Mouse (Mus musculus) neural tube, embryonic 14.5 days (tissue): ENCODE results near the gene Nle1. TPM values are rescaled to one million over a fixed set of nuclear protein-coding genes. Genes with fewer than 3 reads are reported as not detected.

ENCODE experiments used
- ATAC-seq: fragments of 200-750 bp; cut with Nextera tagmentation; 2 replicates; pipeline ENCODE4 v1.8.0; 2017; ENCODE audit warnings: low read depth, mild to moderate bottlenecking, moderate TSS enrichment, moderate library complexity
- H3K27ac ChIP-seq: fragments of 300-500 bp; sonication (generic); 2 replicates; pipeline ENCODE4 v1.5.1; 2014; ENCODE audit warnings: low read depth, mild to moderate bottlenecking, control low read depth, low read length, moderate library complexity, mixed read lengths
- H3K27me3 ChIP-seq: fragments of 300-500 bp; sonication (generic); 2 replicates; pipeline ENCODE4 v1.6.1; 2014; ENCODE audit warnings: low read length; ENCODE audit not compliant: control insufficient read depth, insufficient read depth
- H3K36me3 ChIP-seq: fragments of 300-500 bp; sonication (generic); 2 replicates; pipeline ENCODE4 v1.6.1; 2014; ENCODE audit warnings: low read length, mixed read lengths; ENCODE audit not compliant: control insufficient read depth, insufficient read depth
- H3K4me1 ChIP-seq: fragments of 300-500 bp; sonication (generic); 2 replicates; pipeline ENCODE4 v1.6.1; 2014; ENCODE audit warnings: low read length; ENCODE audit not compliant: control insufficient read depth, insufficient read depth
- H3K4me2 ChIP-seq: fragments of 300-500 bp; sonication (generic); 2 replicates; pipeline ENCODE4 v1.6.1; 2014; ENCODE audit warnings: mild to moderate bottlenecking, low read depth, low read length, control low read depth
- H3K4me3 ChIP-seq: fragments of 300-500 bp; sonication (generic); 2 replicates; pipeline ENCODE4 v1.5.1; 2014; ENCODE audit warnings: low read depth, low read length, control low read depth, mixed read lengths
- H3K9ac ChIP-seq: fragments of 300-500 bp; sonication (generic); replicated peaks from 2 replicates; pipeline ENCODE4 v1.6.1; 2014; ENCODE audit warnings: low read depth, mild to moderate bottlenecking, control low read depth, low read length, mixed read lengths
- H3K9me3 ChIP-seq: fragments of 300-500 bp; sonication (generic); 2 replicates; pipeline ENCODE4 v1.6.1; 2016; ENCODE audit warnings: low read length; ENCODE audit not compliant: control insufficient read depth
- WGBS: fragments of 180-500 bp; shearing (Covaris S2); extraction: QIAGEN DNeasy Blood & Tissue Kit; methylation state at CpG from one replicate; pipeline ENCODE4 v1.1.7; 2014; 5-methylcytosine and 5-hydroxymethylcytosine counted together
- polyA plus RNA-seq: library from polyadenylated mRNA; unstranded; fragments of >200 nt; fragmentation: Nextera tagmentation; extraction: Ambion mirVana; gene quantifications from 2 replicates; pipeline ENCODE4 v1.2.1, GENCODE M21; 2014

The Nle1 gene
- polyA plus RNA-seq, 1 experiment from 2014 or later, result 24.7 TPM

DNA sequence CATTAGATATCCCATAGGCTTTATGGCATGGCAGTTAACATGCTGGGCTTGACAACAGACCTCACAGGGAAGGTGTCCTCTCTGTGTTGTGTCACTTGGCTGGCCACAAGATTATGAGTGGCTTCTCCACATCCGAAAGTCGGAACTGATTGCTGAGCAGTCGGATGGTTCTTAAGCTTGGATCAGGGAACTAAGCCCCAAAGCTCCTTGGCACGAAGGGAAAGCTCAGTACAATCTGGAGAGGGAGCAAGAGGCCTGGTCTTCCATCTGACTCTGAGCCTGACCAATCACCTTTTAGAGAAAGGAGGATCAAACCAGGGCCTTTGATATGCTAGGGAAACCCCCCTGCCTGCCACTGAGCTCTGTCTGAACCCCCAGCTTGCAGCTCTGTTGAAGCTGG lies 13.5 kb upstream of the Nle1 start:
- Histone ChIP-seq H3K4me1 (no peaks in the 10 kb centered on the region), H3K4me2 (no peak overlapping the region), H3K4me3 (no peak overlapping the region), H3K36me3 (no peaks in the 10 kb centered on the region), H3K27me3 (no peaks in the 10 kb centered on the region), H3K9me3 (no peaks in the 10 kb centered on the region), H3K27ac (no peak overlapping the region), H3K9ac (no peak overlapping the region)
- 75% methylated on average over 4 of the region's 4 CpGs for WGBS
- ATAC-seq, result no peak

DNA sequence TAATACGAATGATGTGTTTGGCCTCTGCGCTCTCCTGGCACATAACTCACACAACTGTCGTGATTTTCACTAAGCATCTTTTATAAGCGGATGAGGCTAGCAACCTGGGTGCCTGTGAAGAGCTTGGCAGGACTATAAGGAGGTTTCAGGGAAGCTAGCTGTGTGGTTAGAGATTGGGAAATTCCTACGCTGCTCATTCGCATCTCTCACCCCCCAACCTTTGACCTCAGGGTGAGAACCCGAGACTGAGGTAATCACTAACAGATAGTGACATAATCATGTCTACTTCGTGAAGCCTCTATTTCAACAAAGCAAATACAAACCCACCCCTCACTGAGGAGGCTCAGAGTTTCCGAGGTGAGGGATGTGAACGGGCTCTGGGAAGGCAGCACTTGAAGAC lies 12.6 kb upstream of the Nle1 start:
- H3K27ac ChIP-seq, result no peak overlapping the region
- no peak for ATAC-seq

DNA sequence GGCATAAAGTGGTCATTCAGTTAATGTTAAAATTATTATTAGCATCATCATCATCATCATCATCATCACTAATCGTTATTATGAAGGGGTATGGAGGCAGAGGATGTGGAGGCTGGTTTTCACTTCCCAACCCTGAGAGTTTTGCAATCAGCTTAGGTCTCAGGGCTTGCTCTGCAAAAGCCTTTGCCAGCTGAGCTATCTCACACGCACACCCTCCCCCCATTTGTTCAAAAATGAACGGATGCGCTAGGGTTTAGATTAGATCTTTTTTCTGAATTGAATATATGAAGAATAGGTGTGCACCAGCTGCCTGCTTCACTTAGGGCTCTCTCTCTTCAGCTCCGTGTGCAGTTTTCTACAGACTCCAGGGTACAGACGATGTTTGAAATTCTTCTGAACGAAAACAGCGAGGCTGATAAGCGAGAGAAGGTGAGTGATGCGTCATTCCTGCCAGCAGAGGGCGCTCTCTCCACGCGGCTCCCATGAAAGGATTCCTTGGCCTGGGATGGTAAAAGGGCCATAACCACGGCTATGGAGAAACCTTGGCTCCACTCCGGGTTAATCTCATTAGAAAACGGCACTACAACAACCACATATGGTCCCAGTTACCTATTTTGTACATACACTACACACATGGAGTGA lies 6.6 kb upstream of the Nle1 start:
- Histone ChIP-seq H3K36me3 (no peaks in the 10 kb centered on the region), H3K4me3 (no peak overlapping the region), H3K9me3 (no peaks in the 10 kb centered on the region), H3K4me2 (peak overlapping the region; percentile 35), H3K27me3 (no peaks in the 10 kb centered on the region), H3K27ac (no peak overlapping the region), H3K4me1 (no peaks in the 10 kb centered on the region), H3K9ac (no peak overlapping the region)
- 9% methylated on average over 16 of the region's 16 CpGs for WGBS
- ATAC-seq, result peak; percentile 63; the same call in 1 of the 2 replicates

More for the DNA sequence above, 12.6 kb upstream of the Nle1 start:
- Histone ChIP-seq H3K9ac (no peak overlapping the region), H3K36me3 (no peaks in the 10 kb centered on the region), H3K4me1 (no peaks in the 10 kb centered on the region), H3K4me2 (no peak overlapping the region), H3K9me3 (no peaks in the 10 kb centered on the region), H3K4me3 (no peak overlapping the region), H3K27me3 (no peaks in the 10 kb centered on the region)
- WGBS, result 71% methylated on average over 10 of the region's 10 CpGs

DNA sequence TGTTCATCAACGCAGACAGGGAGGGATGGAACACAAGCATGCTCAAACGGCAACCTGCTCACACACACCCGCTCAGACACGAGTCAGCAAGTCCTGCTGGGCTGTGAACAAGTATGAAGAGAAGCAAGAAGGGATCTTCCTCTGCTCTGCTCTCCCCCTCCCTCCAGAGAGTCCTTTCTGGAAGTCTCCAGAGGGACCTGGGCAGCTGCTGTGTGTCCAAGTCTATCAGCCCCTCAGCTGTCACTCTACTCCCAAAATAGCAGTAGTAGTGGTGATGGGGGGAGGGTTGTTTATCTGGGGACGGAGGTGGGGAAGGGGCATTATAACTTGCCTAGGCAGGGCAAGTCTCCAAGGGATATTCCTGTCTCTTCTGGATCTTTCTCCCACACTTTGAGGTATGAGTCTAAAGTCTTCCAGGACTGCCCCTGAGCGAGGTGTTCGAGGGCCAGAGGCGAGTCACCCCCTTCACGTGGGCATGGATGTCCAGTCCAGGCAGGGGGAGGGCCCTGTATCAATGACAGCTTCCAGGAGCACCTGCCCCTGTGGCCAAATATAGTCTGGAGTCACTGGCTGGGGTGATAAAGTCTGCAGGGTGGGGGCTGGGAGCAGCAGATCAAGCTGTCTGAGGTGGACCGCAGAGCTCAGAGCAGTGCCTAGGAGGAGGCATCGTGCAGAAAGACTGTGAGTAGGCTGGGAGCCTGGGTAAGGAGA lies 2.6 kb upstream of the Nle1 start:
- H3K27ac ChIP-seq, result no peak overlapping the region
- no peak for ATAC-seq
- no peaks in the 10 kb centered on the region for H3K27me3 ChIP-seq
- H3K4me3 ChIP-seq, result no peak overlapping the region
- WGBS, result 87% methylated on average over 11 of the region's 11 CpGs
- H3K36me3 ChIP-seq, result no peaks in the 10 kb centered on the region
- peaks cover 5% of the 10 kb centered on the region; the same call in 1 of the 2 replicates for H3K4me1 ChIP-seq
- H3K4me2 ChIP-seq, result no peak overlapping the region
- no peak overlapping the region for H3K9ac ChIP-seq
- H3K9me3 ChIP-seq, result no peaks in the 10 kb centered on the region

DNA sequence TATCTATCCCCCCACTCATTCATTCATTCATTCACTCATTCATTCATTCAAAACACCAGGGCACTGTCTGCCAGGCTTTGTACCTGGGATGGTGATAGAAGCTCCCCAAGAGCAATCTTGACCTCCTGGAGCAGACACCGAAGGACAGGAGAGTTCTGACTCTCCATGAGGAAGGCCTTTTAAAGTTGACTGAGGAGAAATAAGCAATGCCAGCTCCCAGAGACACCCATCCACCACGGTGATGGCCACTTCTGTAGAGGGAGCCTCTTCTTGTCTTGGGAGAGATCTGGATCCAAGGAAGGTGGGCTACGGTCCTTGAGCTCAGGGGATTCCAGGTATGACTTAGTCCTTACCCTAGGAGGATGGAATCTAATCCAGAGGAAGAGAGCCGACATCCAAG lies 2.0 kb upstream of the Nle1 start, which contains the start of gene Unc45b:
Gene Unc45b (plus strand): TSS at position 301 of the 400 bp plus-strand sequence.
- peaks cover 5% of the 10 kb centered on the region; the same call in 1 of the 2 replicates for H3K4me1 ChIP-seq
- H3K27me3 ChIP-seq, result no peaks in the 10 kb centered on the region
- H3K27ac ChIP-seq, result no peak within 1 kb of the TSS
- no peaks in the 10 kb centered on the region for H3K9me3 ChIP-seq
- no peak within 1 kb of the TSS for H3K9ac ChIP-seq
- no peak for ATAC-seq
- 91% methylated on average over 4 of the region's 4 CpGs for WGBS
- no peak within 1 kb of the TSS for H3K4me2 ChIP-seq
- H3K36me3 ChIP-seq, result 0 out of 2 replicates have a peak, but pooled peaks cover 4% of the 10 kb centered on the region
- H3K4me3 ChIP-seq, result no peak within 1 kb of the TSS

DNA sequence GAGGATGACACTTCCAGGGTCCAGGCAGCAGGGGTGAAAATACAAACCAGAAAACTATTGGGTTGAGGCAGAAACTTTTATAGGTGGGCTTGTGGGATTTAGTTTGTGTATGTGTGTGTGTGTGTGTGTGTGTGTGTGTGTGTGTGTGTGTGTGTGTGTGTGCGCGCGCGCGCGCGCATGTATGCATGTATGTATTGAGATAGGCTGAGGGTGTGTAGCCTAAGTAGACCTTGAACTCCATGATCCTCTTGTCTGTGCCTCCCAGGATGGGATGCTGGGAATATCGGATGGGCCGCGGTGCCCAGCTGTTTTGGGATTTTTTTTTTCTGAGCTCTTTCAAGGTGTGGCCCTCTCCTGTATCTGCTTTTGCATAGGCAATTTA lies 388 bp upstream of the Nle1 start:
- Histone ChIP-seq H3K27ac (no peak overlapping the region), H3K9me3 (no peaks in the 10 kb centered on the region), H3K27me3 (no peaks in the 10 kb centered on the region), H3K4me3 (no peak overlapping the region; the same call in 1 of the 2 replicates), H3K9ac (no peak overlapping the region), H3K4me2 (peak overlapping the region; percentile 65; the same call in 1 of the 2 replicates), H3K4me1 (peaks cover 5% of the 10 kb centered on the region; the same call in 1 of the 2 replicates), H3K36me3 (peaks cover 16% of the 10 kb centered on the region)
- WGBS, result 59% methylated on average over 10 of the region's 10 CpGs
- ATAC-seq, result no peak

DNA sequence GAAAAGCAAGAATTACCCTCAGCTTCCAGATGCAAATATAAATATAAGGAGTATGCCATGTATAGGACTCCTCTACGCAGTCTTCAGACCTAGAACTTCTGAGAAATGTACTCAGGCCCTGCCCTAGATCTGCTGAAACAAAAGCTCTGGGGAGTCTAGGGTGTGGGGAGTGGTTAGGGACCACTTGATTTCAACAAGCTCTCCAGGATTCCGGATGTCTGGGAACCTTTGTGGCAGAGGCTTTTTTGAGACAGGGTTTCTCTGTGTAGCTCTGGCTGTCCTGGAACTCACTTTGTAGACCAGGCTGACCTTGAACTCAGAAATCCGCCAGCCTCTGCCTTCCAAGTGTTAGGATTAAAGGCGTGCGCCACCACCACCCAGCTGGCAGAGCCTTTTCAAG lies 2.4 kb downstream of the Nle1 start:
- Histone ChIP-seq H3K27me3 (no peaks in the 10 kb centered on the region), H3K36me3 (peaks cover 38% of the 10 kb centered on the region), H3K4me1 (peaks cover 5% of the 10 kb centered on the region; the same call in 1 of the 2 replicates), H3K4me3 (no peak overlapping the region), H3K9me3 (no peaks in the 10 kb centered on the region), H3K4me2 (no peak overlapping the region), H3K9ac (no peak overlapping the region), H3K27ac (no peak overlapping the region)
- no peak for ATAC-seq
- WGBS, result 94% methylated on average over 5 of the region's 5 CpGs

DNA sequence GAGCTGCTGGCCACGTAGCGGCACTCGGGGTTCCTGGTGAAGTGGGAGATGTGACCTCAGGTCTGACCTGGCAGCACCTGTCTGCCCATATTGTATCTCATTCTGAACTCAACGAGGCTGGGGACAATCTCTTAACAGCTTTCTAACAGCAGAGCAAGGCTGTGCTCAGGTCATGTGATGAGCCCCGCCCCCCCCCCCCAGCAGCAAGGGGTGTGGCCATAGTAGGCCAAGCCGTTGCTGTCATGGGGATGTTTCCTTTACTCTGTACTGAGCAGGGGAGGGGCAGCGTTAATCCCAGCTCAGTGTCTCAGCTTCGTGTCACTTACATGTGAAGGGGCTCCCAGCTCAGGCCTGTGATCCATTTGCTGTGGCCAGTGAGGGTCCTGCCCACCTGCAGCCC lies 3.3 kb downstream of the Nle1 start:
- Histone ChIP-seq H3K4me1 (peaks cover 5% of the 10 kb centered on the region; the same call in 1 of the 2 replicates), H3K27me3 (no peaks in the 10 kb centered on the region), H3K4me3 (no peak overlapping the region), H3K9me3 (no peaks in the 10 kb centered on the region), H3K4me2 (no peak overlapping the region), H3K27ac (no peak overlapping the region), H3K36me3 (peaks cover 45% of the 10 kb centered on the region), H3K9ac (no peak overlapping the region)
- ATAC-seq, result no peak
- WGBS, result 73% methylated on average over 8 of the region's 8 CpGs

DNA sequence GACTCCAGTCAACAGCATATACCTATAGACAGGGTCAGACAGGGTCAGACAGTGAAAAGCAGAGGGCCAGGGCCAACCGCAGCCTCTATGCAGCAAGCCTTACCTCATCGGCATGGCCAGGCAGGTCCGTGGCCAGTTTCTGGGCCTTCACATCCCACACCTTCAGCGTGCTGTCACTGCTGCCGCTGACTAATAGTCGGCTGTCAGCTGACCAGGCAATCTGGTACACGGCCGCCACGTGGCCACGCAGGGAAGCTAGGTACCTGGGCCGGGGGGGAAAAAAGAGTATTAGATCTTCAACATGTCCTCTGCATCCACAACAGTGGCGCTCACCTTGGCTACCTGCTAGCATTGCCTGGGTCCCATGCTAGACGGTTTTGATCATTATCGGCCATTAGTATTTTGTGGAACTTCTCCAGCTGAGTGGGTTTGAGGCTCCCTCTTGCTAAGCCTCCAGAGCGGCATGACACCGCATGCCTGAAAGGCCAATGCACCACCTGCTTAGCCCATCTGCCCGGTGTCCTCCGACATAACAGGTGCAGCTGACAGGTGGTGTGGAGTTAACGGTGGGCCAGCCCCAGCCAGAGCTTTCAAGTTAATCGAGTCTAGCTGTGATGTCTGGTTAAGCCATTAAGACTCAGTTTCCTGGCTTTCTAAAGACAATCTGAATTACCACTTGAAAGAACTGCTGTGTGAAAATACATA lies 6.5 kb downstream of the Nle1 start:
- 94% methylated on average over 20 of the region's 20 CpGs for WGBS
- ATAC-seq, result no peak
- Histone ChIP-seq H3K9ac (no peak overlapping the region), H3K4me1 (no peaks in the 10 kb centered on the region), H3K4me2 (no peak overlapping the region), H3K27me3 (no peaks in the 10 kb centered on the region), H3K4me3 (no peak overlapping the region), H3K27ac (no peak overlapping the region), H3K9me3 (no peaks in the 10 kb centered on the region), H3K36me3 (peaks cover 56% of the 10 kb centered on the region)
